Mouse (Mus musculus): ENCODE results near the gene Ezr. TPM values are rescaled to one million over a fixed set of nuclear protein-coding genes. Genes with fewer than 3 reads are reported as not detected.

Gene Ezr
- polyA plus RNA-seq, 1 experiment from 2014 or later = 74.3 TPM

GRCm38 (mm10) chr17:6739756-6740155 lies 42.8 kb downstream of the Ezr start:
- H3K4me3 ChIP-seq (ENCODE audit: low read depth, low read length) = no peak overlapping the region
- ATAC-seq (ENCODE audit: insufficient read depth, low FRiP score, low TSS enrichment) (no peak), DNase-seq (ENCODE audit: low spot score) (peak; percentile 5)
- no peaks in the 10 kb centered on the region for H3K9me3 ChIP-seq (ENCODE audit: control insufficient read depth, low read length)
- no peak overlapping the region for H3K9ac ChIP-seq (ENCODE audit: low read length)
- H3K27me3 ChIP-seq (ENCODE audit: control insufficient read depth, insufficient read depth, low read length) = no peaks in the 10 kb centered on the region
- H3K4me2 ChIP-seq (ENCODE audit: low read depth) = no peak overlapping the region
- H3K36me3 ChIP-seq (ENCODE audit: control insufficient read depth, insufficient read depth, low read length) = peaks cover 3% of the 10 kb centered on the region; the same call in 1 of the 2 replicates
- no peak overlapping the region for H3K27ac ChIP-seq (ENCODE audit: low read depth, low read length)
- WGBS = 92% methylated on average over 15 of the region's 15 CpGs
- peaks cover 18% of the 10 kb centered on the region; the same call in 1 of the 2 replicates for H3K4me1 ChIP-seq (ENCODE audit: control insufficient read depth, insufficient read depth, low read length)

- no peak overlapping the region for H3K4me2 ChIP-seq (ENCODE audit: low read depth)
- H3K9ac ChIP-seq (ENCODE audit: low read length) = no peak overlapping the region
- 92% methylated on average over 13 of the region's 13 CpGs for WGBS
- H3K4me3 ChIP-seq (ENCODE audit: low read depth, low read length) = no peak overlapping the region
- peaks cover 3% of the 10 kb centered on the region; the same call in 1 of the 2 replicates for H3K36me3 ChIP-seq (ENCODE audit: control insufficient read depth, insufficient read depth, low read length)
- peaks cover 14% of the 10 kb centered on the region; the same call in 1 of the 2 replicates for H3K4me1 ChIP-seq (ENCODE audit: control insufficient read depth, insufficient read depth, low read length)
- DNase-seq (ENCODE audit: low spot score) (no peak), ATAC-seq (ENCODE audit: insufficient read depth, low FRiP score, low TSS enrichment) (no peak)
- H3K27ac ChIP-seq (ENCODE audit: low read depth, low read length) = no peak overlapping the region
- no peaks in the 10 kb centered on the region for H3K27me3 ChIP-seq (ENCODE audit: control insufficient read depth, insufficient read depth, low read length)
- H3K9me3 ChIP-seq (ENCODE audit: control insufficient read depth, low read length) = no peaks in the 10 kb centered on the region
Observed at GRCm38 (mm10) chr17:6739266-6739665, 43.3 kb downstream of the Ezr start.

GRCm38 (mm10) chr17:6738836-6739235 lies 43.7 kb downstream of the Ezr start:
- Histone ChIP-seq H3K36me3 (ENCODE audit: control insufficient read depth, insufficient read depth, low read length) (peaks cover 3% of the 10 kb centered on the region; the same call in 1 of the 2 replicates), H3K4me3 (ENCODE audit: low read depth, low read length) (no peak overlapping the region), H3K27ac (ENCODE audit: low read depth, low read length) (no peak overlapping the region), H3K9ac (ENCODE audit: low read length) (no peak overlapping the region), H3K27me3 (ENCODE audit: control insufficient read depth, insufficient read depth, low read length) (no peaks in the 10 kb centered on the region), H3K4me1 (ENCODE audit: control insufficient read depth, insufficient read depth, low read length) (peaks cover 14% of the 10 kb centered on the region; the same call in 1 of the 2 replicates), H3K9me3 (ENCODE audit: control insufficient read depth, low read length) (no peaks in the 10 kb centered on the region), H3K4me2 (ENCODE audit: low read depth) (no peak overlapping the region)
- peak; percentile 7 for DNase-seq (ENCODE audit: low spot score)
- WGBS = 86% methylated on average over 7 of the region's 7 CpGs
- no peak for ATAC-seq (ENCODE audit: insufficient read depth, low FRiP score, low TSS enrichment)

DNA sequence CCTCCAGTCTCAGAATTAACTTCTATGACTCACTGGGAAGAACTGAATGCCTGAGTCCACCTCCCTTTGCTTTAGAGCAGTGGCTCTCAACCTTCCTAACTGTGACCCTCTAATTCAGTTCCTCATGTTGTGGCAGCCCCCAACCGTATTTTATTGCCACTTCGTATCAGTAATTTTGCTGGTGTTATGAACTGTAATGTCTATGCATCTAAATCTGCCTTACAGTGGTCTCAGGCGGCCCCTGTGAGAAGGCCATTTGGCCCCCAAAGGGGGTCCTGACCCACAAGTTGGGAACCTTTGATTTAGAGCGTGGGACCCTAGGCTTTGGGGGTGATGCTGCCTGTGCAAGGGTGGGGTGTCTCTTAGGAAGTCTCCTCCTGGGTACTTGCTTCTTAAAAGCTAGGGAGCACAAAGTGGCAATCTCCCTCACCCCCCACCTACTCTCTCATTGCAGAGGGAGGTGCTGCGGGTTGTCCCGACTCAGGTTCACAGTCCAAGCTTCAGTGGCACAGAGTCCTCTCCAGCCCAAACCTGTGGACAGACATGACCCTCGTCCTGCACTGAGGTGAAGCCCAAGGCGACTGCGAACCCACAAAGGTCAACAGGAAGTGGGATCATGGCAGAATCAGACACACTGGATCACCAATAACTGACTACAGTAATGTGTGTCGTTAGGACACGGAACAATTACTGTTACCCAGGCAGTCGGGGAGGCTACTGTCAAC lies 45.1 kb downstream of the Ezr start:
- no peak overlapping the region for H3K27ac ChIP-seq (ENCODE audit: low read depth, low read length)
- H3K9me3 ChIP-seq (ENCODE audit: control insufficient read depth, low read length) = no peaks in the 10 kb centered on the region
- no peak overlapping the region for H3K4me3 ChIP-seq (ENCODE audit: low read depth, low read length)
- peaks cover 3% of the 10 kb centered on the region; the same call in 1 of the 2 replicates for H3K36me3 ChIP-seq (ENCODE audit: control insufficient read depth, insufficient read depth, low read length)
- H3K27me3 ChIP-seq (ENCODE audit: control insufficient read depth, insufficient read depth, low read length) = no peaks in the 10 kb centered on the region
- no peak overlapping the region for H3K4me2 ChIP-seq (ENCODE audit: low read depth)
- peak; percentile 6 for DNase-seq (ENCODE audit: low spot score)
- 0 out of 2 replicates have a peak, but pooled peaks cover 5% of the 10 kb centered on the region for H3K4me1 ChIP-seq (ENCODE audit: control insufficient read depth, insufficient read depth, low read length)
- no peak overlapping the region for H3K9ac ChIP-seq (ENCODE audit: low read length)
- ATAC-seq (ENCODE audit: insufficient read depth, low FRiP score, low TSS enrichment) = no peak
- 76% methylated on average over 12 of the region's 12 CpGs for WGBS

- no peaks in the 10 kb centered on the region for H3K9me3 ChIP-seq (ENCODE audit: control insufficient read depth, low read length)
- DNase-seq (ENCODE audit: low spot score) (peak; percentile 26), ATAC-seq (ENCODE audit: insufficient read depth, low FRiP score, low TSS enrichment) (no peak)
- no peak overlapping the region for H3K4me3 ChIP-seq (ENCODE audit: low read depth, low read length)
- H3K4me2 ChIP-seq (ENCODE audit: low read depth) = no peak overlapping the region
- WGBS = 45% methylated on average over 15 of the region's 15 CpGs
- H3K27me3 ChIP-seq (ENCODE audit: control insufficient read depth, insufficient read depth, low read length) = no peaks in the 10 kb centered on the region
- H3K9ac ChIP-seq (ENCODE audit: low read length) = no peak overlapping the region
- H3K4me1 ChIP-seq (ENCODE audit: control insufficient read depth, insufficient read depth, low read length) = 0 out of 2 replicates have a peak, but pooled peaks cover 5% of the 10 kb centered on the region
- peaks cover 3% of the 10 kb centered on the region; the same call in 1 of the 2 replicates for H3K36me3 ChIP-seq (ENCODE audit: control insufficient read depth, insufficient read depth, low read length)
- no peak overlapping the region for H3K27ac ChIP-seq (ENCODE audit: low read depth, low read length)
Observed at GRCm38 (mm10) chr17:6736306-6737272, 46.0 kb downstream of the Ezr start.

DNA sequence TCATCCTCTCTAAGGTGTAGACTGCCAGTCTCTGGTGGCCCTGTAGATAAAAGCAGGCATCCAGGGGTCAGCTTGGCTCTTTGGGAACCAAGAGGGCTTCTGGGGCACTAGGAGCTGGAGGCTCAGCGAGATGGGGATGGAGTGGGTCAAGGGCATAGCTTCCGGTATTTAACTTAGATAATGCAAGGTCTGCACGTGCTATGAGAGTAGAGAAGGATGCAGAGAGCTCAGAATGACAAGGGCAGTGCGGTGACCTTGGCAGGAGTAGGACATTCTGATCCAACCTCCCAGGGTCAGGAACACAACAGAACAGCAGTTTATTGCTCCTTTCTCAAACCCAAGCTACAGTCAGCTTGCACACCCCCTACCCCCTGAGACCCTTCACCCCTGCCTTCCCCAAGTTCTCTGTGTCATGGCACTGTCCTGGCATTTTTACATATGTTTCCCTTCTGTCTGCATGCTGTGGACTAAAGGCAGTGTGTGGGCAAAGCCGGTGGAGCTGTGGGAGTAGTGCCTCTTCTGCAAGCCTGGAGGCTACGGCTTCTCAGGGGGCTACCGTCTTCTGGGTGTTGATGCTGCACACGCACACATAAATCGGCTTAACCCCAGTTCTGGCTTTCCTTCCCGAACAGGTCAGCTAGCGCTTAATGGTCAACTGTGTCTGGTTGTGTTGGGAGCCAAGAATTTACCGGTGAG lies 47.7 kb downstream of the Ezr start:
- no peaks in the 10 kb centered on the region for H3K9me3 ChIP-seq (ENCODE audit: control insufficient read depth, low read length)
- no peak overlapping the region for H3K4me3 ChIP-seq (ENCODE audit: low read depth, low read length)
- WGBS = 94% methylated on average over 12 of the region's 12 CpGs
- H3K27me3 ChIP-seq (ENCODE audit: control insufficient read depth, insufficient read depth, low read length) = no peaks in the 10 kb centered on the region
- ATAC-seq (ENCODE audit: insufficient read depth, low FRiP score, low TSS enrichment) (no peak), DNase-seq (ENCODE audit: low spot score) (no peak)
- no peak overlapping the region for H3K4me2 ChIP-seq (ENCODE audit: low read depth)
- no peak overlapping the region for H3K27ac ChIP-seq (ENCODE audit: low read depth, low read length)
- H3K36me3 ChIP-seq (ENCODE audit: control insufficient read depth, insufficient read depth, low read length) = peaks cover 3% of the 10 kb centered on the region; the same call in 1 of the 2 replicates
- H3K9ac ChIP-seq (ENCODE audit: low read length) = no peak overlapping the region
- H3K4me1 ChIP-seq (ENCODE audit: control insufficient read depth, insufficient read depth, low read length) = 0 out of 2 replicates have a peak, but pooled peaks cover 5% of the 10 kb centered on the region

GRCm38 (mm10) chr17:6733322-6733875 lies 49.2 kb downstream of the Ezr start:
- Histone ChIP-seq H3K4me2 (ENCODE audit: low read depth) (no peak overlapping the region), H3K27me3 (ENCODE audit: control insufficient read depth, insufficient read depth, low read length) (no peaks in the 10 kb centered on the region), H3K4me1 (ENCODE audit: control insufficient read depth, insufficient read depth, low read length) (0 out of 2 replicates have a peak, but pooled peaks cover 5% of the 10 kb centered on the region), H3K9ac (ENCODE audit: low read length) (no peak overlapping the region), H3K36me3 (ENCODE audit: control insufficient read depth, insufficient read depth, low read length) (no peaks in the 10 kb centered on the region), H3K9me3 (ENCODE audit: control insufficient read depth, low read length) (no peaks in the 10 kb centered on the region), H3K27ac (ENCODE audit: low read depth, low read length) (no peak overlapping the region), H3K4me3 (ENCODE audit: low read depth, low read length) (no peak overlapping the region)
- WGBS = 89% methylated on average over 10 of the region's 10 CpGs
- ATAC-seq (ENCODE audit: insufficient read depth, low FRiP score, low TSS enrichment) (no peak), DNase-seq (ENCODE audit: low spot score) (no peak)

DNA sequence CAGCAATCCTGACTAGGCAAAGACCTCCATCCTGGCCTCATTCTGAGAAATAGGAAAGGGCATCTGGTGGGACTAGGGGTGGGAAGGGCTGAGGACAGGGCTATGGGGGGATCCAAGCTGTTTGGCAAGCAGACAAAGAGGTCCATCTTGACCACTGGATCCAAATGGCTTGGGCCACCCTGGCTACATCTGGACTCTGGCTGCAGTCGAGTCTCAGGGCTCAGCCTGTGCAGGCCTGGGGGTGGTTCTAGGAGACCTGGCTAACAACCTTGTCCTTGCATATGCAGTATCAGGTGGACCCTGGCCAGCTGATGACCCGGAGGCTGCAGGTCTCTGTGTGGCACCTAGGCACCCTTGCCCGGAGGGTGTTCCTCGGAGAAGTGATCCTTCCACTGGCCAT lies 49.9 kb downstream of the Ezr start:
- WGBS = 92% methylated on average over 4 of the region's 4 CpGs
- DNase-seq (ENCODE audit: low spot score) (no peak), ATAC-seq (ENCODE audit: insufficient read depth, low FRiP score, low TSS enrichment) (no peak)
- Histone ChIP-seq H3K27ac (ENCODE audit: low read depth, low read length) (no peak overlapping the region), H3K27me3 (ENCODE audit: control insufficient read depth, insufficient read depth, low read length) (no peaks in the 10 kb centered on the region), H3K4me3 (ENCODE audit: low read depth, low read length) (no peak overlapping the region), H3K9me3 (ENCODE audit: control insufficient read depth, low read length) (no peaks in the 10 kb centered on the region), H3K36me3 (ENCODE audit: control insufficient read depth, insufficient read depth, low read length) (no peaks in the 10 kb centered on the region), H3K4me2 (ENCODE audit: low read depth) (no peak overlapping the region), H3K4me1 (ENCODE audit: control insufficient read depth, insufficient read depth, low read length) (0 out of 2 replicates have a peak, but pooled peaks cover 5% of the 10 kb centered on the region), H3K9ac (ENCODE audit: low read length) (no peak overlapping the region)

Data from neural tube, embryonic 11.5 days (tissue).